Mouse (Mus musculus) CH12F3 (cell line): Measurements from ENCODE around the gene Snn.

ENCODE experiments used
- in situ Hi-C: fragments of 300-500 bp; cut with MboI; formaldehyde crosslinking; loops from 2 replicates; pipeline ENCODE4 v1.14.3; 2020; ENCODE audit warnings: low sequenced_read_pairs

Snn gene

DNA sequence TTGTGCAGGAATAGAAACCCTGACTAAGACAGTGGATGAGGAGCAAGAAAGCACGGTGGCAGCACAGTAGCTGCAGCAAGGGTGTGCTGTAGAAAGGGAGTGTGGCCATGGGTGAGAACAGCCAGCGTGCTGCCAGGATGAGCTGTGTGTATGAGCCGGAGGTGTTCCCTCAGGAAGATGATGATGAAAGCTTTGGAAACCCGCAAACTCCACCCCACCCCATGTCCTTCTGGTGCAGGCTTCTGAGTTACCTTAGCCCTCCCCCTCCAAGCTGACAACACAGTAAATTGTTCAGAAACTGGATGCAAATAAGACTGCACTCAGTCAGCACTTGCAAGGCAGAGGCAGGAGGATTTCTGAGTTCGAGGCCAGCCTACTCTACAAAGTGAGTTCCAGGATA, 17.5 kb upstream of the Snn start:
- in situ Hi-C loops, result loop anchor here (25.0 kb wide), 2 partner anchors 369 to 481 kb away; no protein-coding TSS in a partner anchor

DNA sequence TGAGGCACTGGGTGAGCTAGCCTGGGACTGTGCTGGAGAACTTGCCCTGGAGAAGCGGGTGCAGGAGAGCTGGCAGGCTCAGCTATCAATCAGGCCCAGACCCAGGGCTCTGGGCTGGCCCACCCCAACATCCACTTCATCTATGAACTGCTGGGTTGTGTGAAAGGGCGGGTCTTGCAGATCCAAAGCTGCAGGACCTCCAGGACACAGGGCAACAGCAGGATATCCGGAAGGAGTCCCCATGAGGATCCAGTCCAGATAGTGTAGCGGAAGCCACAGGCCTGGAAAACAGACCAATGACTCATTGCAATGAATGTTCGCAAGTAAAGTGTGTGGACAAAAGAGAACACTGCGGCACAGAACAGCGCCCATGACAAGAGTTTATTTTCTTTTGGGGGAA, 14.3 kb upstream of the Snn start:
- in situ Hi-C loops, result loop anchor here (25.0 kb wide), 2 partner anchors 366 to 484 kb away; no protein-coding TSS in a partner anchor

DNA sequence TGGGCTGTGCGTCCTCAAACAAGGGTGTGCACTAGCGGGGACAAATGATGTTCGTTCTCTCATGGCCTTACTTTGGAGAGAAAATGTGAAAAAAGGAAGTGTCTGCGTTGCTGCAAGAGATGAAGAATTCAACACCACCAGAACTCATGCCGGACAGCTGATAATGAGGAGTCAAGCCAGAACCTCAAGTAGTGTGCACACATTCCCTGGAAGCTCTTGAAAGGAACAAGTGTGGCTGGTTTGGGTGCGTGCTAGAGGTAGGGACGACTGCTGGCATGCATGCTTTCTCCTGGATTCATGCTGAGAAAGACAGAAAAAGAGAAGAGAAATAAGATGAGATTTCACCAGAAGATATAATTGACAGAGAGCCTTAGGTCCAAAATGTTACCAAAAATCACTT, 13.6 kb upstream of the Snn start:
- in situ Hi-C loops, result loop anchor here (25.0 kb wide), 2 partner anchors 365 to 485 kb away; no protein-coding TSS in a partner anchor

DNA sequence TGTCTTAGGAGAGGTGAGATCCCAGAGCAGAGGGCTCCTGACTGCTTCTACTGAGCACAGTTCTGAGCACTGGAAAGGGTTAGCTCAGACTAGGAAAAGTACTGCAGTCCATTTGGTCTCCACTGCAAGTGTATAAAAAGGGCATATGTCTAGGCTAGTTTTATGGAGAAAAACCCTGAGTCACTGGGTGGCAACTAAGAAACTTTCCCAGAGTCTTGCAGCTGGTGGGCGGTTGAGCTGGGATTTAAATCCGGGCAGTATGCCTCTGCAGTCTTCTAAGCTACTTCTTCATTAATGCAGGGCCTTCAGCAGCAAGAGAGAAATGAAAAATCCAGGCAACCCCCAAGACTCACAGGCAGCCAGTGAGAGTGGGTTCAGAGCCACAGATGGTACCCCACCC, 10.5 kb upstream of the Snn start:
- in situ Hi-C loops, result no loop called here

DNA sequence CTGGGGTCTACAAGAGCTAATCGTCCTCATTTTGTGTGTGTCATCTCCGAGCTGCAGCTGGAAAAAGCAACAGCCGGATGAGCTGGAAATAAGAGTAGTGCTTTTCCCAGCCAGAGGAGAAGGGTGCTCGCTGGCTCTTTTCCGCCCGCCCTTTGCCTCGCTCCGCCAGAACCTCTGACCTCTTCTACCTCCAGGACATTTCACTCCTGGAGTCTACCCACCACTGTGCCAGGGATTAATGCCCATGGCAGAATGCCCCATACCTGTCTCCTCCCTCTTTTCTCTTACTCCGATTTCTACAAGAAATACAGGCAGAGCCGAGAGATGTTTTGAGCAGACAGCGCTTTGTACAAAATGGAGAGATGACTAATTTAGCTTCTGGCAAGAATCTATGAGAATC, 9.6 kb upstream of the Snn start:
- in situ Hi-C loops, result no loop called here

DNA sequence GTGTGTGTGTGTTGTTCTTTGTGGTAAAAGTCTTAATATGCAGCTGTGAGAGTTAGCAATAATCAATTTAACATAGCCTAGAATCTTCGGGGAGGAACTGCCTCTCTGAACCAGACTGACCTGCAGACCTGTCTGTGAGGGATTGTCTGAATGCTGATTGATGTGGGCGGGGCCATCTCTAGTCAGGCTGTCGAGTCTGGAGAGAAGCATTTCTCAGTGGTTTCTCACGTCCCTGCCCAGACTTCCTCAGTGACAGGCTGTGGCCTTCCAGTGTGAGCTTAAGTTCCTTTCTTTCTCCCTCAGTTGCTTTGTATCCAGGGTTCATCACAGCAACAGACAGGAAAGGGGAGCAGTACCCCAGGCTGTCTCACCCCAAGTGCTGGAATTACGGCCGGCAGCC, 6.3 kb upstream of the Snn start:
- in situ Hi-C loops, result no loop called here

DNA sequence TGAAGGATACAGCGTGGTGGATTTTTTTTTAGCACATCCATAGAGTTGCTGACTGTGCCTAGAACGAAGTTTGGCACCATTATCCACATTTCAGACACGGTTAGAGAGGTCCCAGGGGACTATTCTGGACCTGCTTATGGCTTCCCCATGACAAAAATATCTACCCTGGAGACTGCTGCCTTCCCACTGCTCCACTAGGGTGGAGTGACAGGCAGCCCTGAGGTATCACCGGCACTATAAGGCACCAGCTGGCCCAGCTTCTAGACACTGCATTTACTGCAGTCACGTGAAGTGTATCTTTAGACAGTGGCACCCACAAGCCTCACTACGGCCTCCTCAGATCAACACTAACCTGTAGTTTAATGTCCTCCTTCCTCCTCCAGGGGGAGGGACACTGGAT, 5.9 kb upstream of the Snn start:
- in situ Hi-C loops, result no loop called here

DNA sequence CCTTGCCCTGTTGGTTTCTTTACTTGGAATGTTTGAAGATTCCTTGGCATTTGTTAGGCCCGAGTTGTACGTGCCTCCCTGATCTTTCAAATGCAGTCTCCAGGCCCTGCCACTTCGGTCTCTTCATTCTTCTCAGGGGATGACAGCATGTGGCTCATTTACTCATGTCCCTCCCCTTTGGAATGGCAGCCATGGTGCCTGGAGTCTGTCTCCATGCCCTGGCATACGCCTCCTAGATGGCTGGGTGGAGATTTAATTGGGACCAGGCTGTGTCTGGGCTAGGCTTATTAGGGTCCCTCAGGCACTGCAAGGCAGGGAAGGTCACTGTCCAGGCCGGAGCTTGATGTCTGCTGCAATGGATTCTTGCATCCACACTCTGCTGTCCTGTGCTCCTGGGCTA, 4.8 kb upstream of the Snn start:
- in situ Hi-C loops, result no loop called here

DNA sequence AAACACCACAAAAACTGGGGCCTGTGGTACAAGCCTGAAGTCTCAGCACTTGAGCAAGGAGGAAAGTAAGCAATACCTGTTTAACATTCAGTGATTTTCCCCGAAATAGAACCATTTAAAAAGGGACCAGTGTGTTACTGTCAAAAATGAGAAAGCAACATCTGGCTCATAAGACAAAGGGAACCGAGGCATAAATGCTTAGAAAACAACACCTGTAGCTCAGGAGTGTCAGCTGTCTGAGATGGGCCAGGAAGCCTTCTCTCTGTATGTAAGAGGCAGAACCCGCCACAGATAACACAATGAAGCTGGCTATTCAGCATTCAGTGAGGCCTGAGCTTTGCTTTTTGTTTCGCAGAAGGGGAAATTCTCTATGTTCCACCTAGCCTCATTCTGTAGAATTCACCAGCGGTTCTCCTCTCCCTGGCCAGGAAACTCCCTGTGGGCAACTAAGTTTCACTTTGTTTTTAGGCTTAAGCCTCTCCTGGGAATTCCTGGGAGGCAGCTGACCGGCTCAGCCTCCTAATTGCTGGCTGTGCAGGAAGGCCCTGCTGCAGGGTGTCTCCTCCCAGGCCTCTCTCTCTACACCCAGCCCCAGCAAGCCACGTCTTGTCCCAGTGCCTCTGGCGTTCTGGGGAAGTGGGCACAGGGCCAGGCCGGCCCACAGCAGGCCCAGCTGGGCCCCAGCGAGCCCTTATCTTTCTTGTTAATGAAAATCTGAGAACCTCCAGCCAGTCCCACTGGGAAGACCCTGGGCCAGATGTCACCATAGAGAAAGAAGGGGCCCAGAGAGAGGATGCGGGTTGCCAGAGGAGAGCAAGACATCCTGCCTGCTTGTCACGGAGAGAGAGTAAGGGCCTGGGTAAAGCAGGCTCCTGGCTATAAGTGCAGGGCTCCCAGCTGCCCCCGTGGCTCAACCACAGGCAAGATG, 2.3 kb downstream of the Snn start:
- in situ Hi-C loops, result no loop called here

DNA sequence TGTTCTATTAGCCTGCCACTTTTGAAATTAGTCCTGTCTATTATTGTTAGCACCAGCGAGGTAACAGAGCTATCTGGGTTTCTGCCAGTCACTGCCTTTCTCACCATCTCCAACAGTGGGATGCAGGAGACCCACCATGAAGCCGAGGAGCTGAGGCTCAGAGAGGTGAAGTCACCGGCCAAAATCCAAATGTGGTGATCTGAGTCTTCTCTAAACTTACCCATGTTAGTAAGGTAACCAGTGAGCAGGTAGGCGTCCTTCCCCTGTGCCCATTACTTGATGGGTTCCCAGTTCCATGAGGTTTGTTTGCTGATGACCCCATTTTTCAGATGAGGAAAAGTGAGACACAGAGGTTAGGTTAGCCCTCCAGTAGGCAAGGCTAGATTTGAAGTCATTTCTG, 3.6 kb downstream of the Snn start:
- in situ Hi-C loops, result no loop called here

DNA sequence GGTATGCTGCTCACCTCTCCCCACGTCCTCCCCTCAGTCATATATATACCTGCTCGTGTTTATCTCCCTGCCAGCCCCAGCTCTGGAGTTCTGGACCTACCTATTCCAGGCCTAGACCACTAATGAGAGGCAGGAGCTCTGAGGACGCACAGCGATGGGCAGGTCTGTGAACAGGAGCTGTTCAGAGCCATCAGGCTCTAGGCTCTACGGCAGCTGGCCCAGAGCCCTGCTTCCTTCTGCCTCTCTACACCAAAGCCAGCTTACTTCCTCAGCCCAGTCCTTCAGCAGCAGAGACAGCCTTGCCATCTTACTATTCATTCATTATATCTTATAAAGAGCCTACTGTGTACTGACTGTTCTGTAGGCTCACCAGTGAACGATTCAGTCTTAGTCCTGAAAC, 4.0 kb downstream of the Snn start:
- in situ Hi-C loops, result no loop called here

DNA sequence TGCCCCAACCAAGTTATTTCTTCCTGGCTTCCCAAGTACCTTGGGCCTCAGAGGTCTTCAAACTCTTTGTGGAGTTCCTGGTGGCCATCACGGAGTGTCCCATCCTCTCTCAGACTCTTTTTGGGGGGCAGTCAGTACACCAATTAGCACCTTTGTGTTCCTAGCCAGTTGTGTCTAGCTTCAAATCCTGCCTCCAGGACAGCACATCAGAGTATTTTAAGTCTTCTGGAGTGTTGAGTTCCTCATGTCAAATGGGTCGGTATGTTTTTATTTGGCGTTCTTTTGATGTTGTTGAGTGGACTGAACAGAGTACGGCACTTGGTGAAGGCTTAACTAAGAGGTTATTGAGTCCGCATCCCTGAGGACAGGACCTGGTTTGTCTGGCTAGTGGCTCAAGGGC, 4.7 kb downstream of the Snn start:
- in situ Hi-C loops, result no loop called here

DNA sequence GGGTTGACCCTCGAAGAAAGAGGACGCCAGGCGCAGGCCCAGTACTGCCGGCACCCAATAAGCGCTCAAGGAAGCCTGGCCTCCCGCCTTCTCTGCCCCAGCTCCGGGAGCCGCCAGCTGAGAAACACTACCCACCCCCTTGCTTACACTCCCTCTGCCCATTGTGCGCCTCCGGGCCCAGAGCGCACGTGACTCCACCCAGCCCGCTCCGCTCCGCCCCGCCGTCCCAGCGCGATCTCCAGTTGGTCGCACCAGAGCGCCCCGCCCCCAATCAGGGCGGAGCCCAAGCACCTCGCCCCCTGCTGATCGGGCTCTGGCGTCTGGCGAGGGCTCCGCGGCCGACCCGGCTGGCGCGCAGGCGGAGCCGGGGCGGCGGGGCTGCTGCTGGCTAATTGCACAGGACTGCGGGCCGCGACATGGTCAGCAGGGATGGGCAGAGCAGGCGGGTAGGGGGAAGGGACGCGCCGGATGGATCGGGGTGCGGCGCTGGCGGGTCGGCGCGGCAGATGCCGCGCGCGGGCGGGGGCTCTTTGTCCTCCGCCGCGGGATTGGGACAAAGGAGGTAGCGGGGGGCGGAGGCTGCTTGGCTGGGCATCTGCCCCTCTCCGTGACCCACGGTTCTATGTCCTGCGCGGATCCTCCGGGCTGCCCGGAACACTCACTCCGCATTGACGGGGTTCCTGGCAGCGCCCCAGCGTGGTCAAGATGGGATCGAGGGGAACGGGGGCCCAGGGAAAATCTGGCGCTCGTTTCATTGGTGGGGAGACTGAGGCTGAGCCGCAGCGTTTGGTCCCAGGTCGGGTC, 5.5 kb downstream of the Snn start, which contains the start of gene Litaf:
Gene Litaf, minus strand, starts transcription at position 129 of the 804 bp plus-strand sequence.
- in situ Hi-C loops, result no loop called here

DNA sequence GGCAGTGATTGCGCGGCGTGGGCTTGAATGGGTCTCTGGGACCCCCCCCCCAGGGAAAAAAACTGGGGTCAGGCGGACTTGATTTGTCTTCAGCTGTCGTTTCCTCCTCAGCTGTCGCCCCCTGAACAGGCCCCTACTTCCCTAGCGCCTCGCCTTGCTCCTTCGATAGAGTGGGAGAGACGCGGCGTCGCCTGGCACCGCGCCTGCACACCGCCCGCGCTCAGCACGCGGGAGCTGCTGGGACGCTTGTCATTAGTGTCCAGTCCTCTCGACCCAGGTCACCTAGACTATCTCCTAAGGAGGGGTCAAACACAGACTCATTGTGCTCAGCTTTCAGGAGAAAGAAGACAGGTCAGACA, 6.1 kb downstream of the Snn start:
- in situ Hi-C loops, result no loop called here

DNA sequence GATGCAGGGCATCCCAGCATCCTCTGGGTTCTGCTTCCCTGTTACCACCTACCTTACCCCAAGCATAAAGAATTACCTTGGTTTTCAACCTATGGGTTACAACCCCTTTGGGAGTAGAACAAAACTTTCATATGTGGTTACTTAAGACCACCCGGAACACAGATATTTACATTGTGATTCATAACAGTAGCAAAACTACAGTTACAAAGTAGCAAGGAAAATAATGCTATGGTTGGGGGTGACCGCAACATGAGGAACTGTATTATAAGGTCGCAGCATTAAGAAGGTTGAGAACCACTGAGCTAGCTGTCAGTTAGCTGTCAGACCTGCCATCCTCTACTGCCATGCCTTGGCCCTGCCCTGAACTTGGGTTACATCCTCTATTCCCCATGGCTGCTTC, 7.9 kb downstream of the Snn start:
- in situ Hi-C loops, result no loop called here

DNA sequence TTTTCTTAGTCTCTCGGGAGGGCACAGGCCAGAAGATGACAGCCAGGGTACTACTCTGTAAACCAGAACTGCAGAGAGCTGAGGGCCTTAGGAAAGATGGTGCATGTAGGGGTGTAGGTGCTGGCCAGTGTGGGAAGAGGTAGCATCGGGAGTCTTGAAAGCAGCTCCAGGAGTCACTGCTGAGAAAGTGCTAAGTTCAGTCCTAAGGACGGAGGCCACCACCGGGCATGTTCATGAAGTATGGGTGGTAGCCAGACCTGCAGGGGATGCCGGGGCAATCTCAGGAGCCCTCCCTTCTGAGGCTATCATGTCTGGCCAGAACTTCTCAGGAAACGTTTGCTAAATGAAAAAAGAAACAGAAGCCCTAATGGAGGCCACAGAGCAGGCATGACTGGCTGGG, 8.5 kb downstream of the Snn start:
- in situ Hi-C loops, result no loop called here

DNA sequence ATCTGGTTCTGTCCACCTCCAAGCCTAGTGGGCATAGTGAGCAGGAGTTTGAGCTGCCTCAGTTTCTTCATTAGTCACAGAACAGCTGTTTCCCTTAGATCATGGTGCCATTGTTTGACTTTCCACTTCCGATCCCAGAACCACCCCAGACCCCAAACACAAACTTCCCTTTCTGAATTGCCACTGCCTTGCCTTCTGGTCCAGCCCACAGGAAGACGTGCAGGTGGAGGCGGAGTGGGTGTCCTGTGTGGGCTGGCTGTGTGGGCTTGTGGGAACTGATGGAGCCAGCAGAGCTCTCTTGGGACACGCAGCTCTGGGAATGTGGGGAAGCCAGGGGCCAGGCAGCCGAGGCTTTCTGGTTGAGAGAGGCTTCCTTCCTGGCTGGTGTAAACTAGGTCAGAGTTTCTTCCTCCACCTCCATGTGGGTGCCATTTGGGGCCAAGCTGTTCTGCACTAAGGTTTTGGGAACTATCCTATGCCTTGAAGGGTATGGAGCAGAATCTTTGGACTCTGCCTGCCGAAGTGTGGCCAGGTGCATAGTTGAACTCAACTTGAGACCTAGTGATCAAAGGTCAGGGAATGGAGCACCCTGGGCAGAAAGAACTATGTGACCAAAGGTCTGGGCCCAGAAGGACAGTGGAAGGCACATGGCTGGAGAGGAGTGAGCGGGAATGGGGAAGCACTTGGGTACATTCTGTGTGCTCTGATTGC, 9.1 kb downstream of the Snn start:
- in situ Hi-C loops, result no loop called here

DNA sequence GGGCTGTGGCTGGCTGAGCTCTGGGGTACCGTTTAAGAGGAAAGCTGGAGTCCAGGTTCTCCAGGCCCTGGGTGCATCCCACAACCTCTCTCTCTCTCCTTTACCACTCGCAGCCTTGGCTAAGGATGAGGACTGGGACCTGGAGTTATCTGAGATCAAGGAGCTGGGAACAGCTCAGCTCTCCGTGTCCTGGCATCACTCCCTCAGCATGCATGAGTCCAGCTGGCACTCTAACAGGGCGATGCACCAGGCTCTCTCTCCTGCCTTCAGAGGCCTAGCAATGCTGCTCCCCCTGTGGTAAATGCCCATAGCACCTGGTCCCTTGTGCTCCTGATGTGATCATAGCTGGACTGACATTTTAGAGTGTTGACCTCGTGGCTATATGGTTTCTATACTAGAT, 10.4 kb downstream of the Snn start:
- in situ Hi-C loops, result no loop called here

DNA sequence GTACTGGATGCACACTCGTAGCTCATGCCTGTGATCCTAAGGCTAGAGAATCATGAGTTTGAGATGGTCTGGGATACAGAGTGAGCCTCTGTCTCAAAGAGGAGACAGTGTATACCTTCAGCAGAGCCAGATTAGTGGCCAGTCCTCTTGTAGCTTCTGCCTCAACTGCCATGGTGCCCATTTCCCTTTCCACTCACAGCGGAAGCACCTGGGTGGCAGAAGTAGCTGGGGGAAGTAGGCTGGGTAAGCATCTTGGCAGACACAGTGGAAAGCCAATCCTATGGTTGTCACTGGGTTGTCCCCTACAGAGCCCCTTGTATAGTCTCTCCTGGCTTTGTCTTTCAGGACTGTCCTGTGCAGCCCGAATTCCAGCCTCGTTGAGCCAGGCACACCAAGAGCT, 11.1 kb downstream of the Snn start:
- in situ Hi-C loops, result no loop called here

DNA sequence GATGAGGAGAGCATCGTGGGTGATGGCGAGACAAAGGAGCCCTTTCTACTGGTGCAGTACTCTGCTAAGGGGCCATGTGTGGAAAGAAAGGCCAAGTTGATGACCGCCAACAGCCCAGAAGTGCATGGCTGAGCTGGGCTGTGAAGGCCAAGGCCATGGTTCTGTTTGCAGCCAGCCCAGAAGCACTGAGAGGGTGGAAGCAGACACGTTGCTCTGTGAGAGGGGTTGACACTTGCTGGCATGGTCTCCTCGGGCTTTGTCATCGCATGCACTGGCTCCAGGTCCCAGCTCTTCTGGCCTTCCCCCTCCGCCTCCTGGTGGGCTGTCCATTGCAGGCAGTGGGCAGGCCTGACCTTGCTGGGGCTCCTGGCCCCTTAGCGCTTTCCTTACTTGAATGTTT, 11.7 kb downstream of the Snn start:
- in situ Hi-C loops, result no loop called here

DNA sequence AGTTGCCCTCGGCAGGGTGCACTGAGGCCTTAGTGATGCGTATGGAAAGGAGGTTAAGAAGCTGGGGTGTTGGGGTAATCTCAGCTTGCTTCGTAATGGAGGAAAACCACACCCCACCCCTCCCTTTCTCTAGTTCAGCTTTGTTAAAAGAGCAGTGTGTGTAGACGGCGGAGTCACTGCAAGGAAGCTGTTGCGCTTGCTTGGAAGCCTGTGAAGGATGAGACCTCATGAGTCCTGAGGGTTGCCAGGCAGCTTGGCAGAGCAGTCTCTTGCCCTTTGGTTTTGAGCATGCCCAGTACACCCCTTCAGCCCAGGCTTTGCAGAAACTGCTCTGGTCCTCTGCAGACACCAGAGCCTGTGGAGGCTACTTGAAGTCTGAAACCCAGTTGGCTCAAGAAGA, 12.3 kb downstream of the Snn start:
- in situ Hi-C loops, result no loop called here
